Mouse (Mus musculus): ENCODE measurements around the gene Lmntd1.

Gene Lmntd1

DNA sequence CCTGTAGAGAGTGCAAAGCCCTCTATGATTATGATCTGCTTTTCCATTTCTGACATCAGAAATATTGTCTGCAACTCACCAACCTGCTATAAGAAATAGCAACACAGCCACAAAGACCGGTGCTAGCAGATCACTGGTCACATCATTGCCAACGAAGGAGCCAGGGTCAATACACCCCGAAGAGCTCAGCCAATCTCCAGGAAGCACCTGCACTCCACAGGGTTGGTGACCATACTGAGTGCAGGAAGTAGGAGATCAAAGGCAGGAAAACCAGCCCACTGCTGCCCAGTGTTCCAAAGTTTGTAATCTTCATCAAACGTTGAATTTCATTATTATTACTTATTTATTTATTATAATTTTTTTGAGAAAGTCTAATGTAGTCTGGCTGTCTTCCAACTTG is 9.5 kb downstream of the Lmntd1 start:
- DNase-seq, result no peak

- DNase-seq, result no peak
Observed at GRCm38 (mm10) chr6:145604126-145604525, 10.0 kb downstream of the Lmntd1 start.

DNA sequence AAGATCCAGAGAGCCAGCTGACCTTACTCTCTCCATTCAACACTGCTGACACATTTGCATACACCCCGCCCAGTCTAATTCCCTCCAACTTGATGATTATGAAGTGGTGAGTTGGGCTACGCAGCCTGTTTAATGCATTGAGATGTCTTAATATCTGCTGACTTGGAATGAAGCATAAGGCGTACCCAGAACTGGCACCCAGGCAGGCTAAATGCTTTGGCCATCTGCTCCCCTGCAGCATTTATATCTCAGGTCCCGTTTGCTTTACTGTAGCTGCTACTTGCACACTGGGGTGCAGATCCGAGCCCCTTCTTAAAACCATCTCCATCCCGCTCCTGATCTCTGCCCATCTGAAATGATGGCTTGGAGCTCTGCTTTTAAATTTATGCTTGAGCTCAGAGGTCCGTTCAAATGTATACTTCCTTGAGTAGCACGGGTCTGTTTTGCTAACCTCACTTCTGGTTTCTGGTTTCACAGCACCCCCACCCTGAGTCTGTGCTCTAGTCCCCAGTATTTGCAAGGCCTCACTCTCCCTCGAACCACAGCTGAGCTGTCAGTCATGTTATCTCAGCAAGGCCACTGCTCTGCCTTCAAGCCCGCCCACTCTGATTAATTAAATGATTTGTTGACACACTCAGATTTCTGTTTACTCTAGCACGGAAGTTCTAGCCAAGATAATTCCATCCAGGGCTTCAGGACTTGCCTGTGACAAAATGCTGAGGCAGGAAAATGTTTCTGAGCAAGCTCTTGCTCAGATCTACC is 15.1 kb downstream of the Lmntd1 start:
- no peak for DNase-seq

GRCm38 (mm10) chr6:145595905-145596304 is 18.2 kb downstream of the Lmntd1 start:
- DNase-seq, result no peak

DNA sequence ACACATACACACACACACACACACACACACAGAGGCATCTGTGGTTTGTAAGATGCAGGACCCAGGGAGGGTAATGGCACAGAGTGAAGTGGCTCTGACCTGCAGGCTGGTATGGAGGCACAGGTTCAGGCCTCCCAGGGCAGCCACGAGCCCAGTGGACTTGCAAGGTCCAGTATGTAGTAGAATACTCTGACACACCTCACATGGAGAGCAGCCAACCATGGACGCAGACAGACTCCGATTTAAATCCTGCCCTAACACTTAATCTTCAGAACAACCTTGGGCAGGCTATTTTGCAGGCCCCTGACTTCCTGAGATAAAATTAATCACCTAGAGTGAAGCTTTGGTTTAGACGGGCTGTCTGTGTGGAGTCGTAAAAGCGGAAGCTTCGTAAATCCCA is 20.1 kb downstream of the Lmntd1 start:
- no peak for DNase-seq

GRCm38 (mm10) chr6:145592531-145592998 is 21.6 kb downstream of the Lmntd1 start:
- no peak for DNase-seq

DNA sequence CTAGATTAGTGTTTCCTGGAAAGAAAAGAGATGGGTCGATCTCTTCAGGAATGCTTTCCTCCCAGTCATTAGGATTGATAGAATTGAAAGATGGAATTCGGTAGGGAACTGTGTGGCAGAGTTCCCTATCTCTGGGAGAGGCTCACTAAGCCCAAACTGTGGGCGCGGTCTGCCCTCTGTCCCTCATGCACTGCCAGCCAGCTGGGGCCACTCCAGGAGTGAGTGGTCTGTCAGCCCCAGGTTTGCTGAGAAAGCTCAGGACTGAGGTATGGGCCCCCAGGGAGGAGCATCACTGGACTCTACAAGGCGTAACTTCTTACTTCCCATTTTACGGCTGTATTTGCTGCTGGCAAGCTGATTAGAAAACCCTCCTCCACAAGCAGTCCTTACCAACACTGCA is 22.1 kb downstream of the Lmntd1 start:
- no peak for DNase-seq

DNA sequence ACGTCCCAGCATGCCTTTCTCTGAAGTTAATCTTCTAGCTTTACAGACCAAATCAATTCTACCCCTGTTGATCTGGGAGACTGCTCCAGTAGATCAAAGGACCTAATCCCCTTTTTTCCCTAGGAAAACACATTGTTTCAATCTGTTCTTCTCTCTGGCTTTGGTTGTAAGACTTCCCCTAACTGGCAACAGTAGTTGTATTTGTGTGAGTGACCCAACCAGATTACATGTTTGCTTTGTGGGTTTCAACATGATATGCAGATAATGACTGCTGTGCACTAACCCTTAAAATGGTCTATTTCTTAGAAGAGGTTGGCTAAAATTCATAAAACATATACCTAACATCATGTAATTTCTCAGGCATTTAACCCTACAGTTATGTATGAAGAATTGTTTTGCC is 22.5 kb downstream of the Lmntd1 start:
- no peak for DNase-seq

GRCm38 (mm10) chr6:145590501-145591293 is 23.4 kb downstream of the Lmntd1 start:
- no peak for DNase-seq

- no peak for DNase-seq
Observed at GRCm38 (mm10) chr6:145585052-145585973, 28.8 kb downstream of the Lmntd1 start.

- DNase-seq, result no peak
Observed at GRCm38 (mm10) chr6:145581366-145582170, 32.6 kb downstream of the Lmntd1 start.

DNA sequence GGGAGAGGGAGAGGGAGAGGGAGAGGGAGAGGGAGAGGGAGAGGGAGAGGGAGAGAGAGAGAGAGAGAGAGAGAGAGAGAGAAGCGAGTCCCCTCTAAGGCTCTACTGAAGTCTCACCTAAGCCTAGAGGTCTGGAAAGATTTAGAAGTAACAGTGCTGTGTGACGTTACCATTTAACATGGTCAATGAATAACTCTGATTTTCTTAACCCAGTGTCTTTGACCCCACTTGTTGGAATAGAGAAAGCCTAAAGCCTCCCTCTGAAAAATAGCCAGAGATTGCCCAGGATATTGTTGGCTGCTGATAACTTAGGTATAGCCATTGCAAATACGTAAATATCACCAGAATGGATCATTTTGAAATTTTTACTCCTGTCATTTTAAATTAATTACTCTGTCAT is 34.4 kb downstream of the Lmntd1 start:
- no peak for DNase-seq

GRCm38 (mm10) chr6:145578457-145579185 is 35.5 kb downstream of the Lmntd1 start:
- no peak for DNase-seq

GRCm38 (mm10) chr6:145576762-145577161 is 37.4 kb downstream of the Lmntd1 start:
- DNase-seq, result no peak

- no peak for DNase-seq
Observed at GRCm38 (mm10) chr6:145573250-145574013, 40.7 kb downstream of the Lmntd1 start.

DNA sequence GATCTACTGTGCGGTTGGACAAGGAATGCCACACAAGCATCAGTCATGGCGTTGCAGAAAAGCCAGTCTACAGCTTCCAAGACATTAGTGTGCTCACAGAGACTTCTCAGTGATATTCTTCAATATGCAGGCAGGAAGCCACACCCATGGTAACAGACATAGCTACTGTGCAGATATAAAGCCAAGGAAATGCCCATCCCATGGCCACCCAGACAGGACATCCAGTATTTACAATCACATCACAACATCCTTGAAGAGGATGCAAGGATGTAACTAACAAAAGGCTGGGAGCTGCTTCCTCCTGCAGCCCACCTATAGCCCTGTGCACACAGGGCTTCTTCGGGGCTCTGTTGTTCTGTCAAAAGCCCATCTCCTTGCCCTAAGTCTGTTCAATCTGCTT is 45.4 kb downstream of the Lmntd1 start:
- DNase-seq, result no peak

DNA sequence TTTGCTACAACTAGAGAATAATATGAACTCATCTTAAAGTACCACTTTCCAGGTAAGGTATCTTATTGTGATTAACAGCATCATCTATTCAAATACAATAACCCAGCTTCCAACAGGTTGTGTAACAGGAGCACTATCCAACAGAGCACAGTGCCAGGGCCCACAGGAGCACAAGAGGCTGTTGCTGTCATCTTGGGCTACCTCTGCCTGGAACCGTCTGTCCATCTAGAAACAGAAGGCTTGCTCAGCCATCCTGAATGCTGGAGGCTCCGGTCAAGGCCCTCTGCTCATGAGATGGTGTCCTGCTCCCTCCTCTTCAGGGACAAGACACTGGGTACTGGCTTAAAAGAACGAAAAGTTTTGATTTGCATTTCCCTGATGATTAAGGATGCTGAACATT is 46.3 kb downstream of the Lmntd1 start:
- no peak for DNase-seq

- DNase-seq, result no peak
Observed at GRCm38 (mm10) chr6:145567296-145567695, 46.8 kb downstream of the Lmntd1 start.

GRCm38 (mm10) chr6:145565663-145566062 is 48.5 kb downstream of the Lmntd1 start:
- DNase-seq, result no peak

- no peak for DNase-seq
Observed at GRCm38 (mm10) chr6:145564671-145565070, 49.4 kb downstream of the Lmntd1 start.
